Comparison of ENCODE assay signal across 9 mouse cellular contexts in the genomic region with DNA sequence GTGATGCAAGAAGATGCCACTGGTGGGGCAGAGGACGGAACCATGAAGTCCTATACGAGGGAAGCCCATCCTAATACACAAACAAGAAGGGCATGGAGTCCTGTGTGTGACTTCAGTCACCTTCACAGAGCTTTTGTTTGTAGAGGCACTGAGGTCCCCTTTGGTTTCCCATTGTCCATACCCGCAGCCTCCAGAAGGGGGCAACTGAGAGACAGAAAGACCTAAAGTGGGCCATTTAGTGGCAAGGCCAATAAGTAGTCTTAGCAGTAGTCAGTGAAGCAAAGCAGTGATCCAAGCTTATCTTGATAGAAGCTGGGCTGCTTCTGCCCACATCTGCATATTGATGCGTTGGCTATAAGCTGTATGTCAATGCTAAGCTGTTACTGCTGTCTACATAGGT.
DNase-seq lines count a peak whose midpoint lies in the region; ATAC-seq and TF ChIP-seq lines count a peak whose summit lies in the region.
"Had no signal": no experiment of that assay in that cellular context is flagged by ENCODE, and none has a peak within 500 bp of the region (broad histone marks: within the 10 kb centered on the region; RNA-seq: fewer than 3 reads in every experiment).

No protein-coding gene starts in this region.

- peak; percentile 75 to 81 for DNase-seq in cerebellum, postnatal 10 days
- DNase-seq in cerebellum, adult 9-10 months: no peak
- DNase-seq in liver: peak; percentile 16
- no peak for DNase-seq in urinary bladder, postnatal 4 days (ENCODE audit: low spot score in 2 of 2)

- no peak overlapping the region for H3K27ac ChIP-seq in liver, embryonic 12.5 days
- no peak overlapping the region for H3K27ac ChIP-seq in cortical plate, adult 2 months (ENCODE audit: insufficient read depth, low read length)
- H3K27ac ChIP-seq in midbrain, embryonic 16.5 days (ENCODE audit: low read length): no peak overlapping the region

- no peaks in the 10 kb centered on the region for H3K4me1 ChIP-seq in liver, embryonic 12.5 days
- no peaks in the 10 kb centered on the region for H3K4me1 ChIP-seq in cortical plate, adult 2 months (ENCODE audit: control insufficient read depth, insufficient read depth, low read length)
- H3K4me1 ChIP-seq in midbrain, embryonic 16.5 days (ENCODE audit: control insufficient read depth, insufficient read depth, low read length): peaks cover 22% of the 10 kb centered on the region

- no peak overlapping the region for H3K4me3 ChIP-seq in liver, embryonic 12.5 days
- H3K4me3 ChIP-seq in cortical plate, adult 2 months (ENCODE audit: insufficient read depth, low read length): no peak overlapping the region
- H3K4me3 ChIP-seq in midbrain, embryonic 16.5 days (ENCODE audit: low read depth, low read length): no peak overlapping the region

- no peaks in the 10 kb centered on the region for H3K36me3 ChIP-seq in liver, embryonic 12.5 days
- no peaks in the 10 kb centered on the region for H3K36me3 ChIP-seq in midbrain, embryonic 16.5 days (ENCODE audit: control insufficient read depth, insufficient read depth, low read length)
- H3K36me3 ChIP-seq: G1E had no signal

- no peaks in the 10 kb centered on the region for H3K9me3 ChIP-seq in liver, embryonic 12.5 days (replicated peaks)
- no peaks in the 10 kb centered on the region for H3K9me3 ChIP-seq in midbrain, embryonic 16.5 days (replicated peaks; ENCODE audit: control insufficient read depth, low read length, poor library complexity, severe bottlenecking)

- ATAC-seq in liver, embryonic 12.5 days: no peak
- peak; percentile 45 for ATAC-seq in megakaryocyte progenitor cell, adult 5-6 weeks (replicated peaks; ENCODE audit: poor library complexity)
- ATAC-seq in midbrain, embryonic 16.5 days: no peak

- peak; percentile 33; the same call in 1 of the 2 replicates for TF ChIP-seq CTCF in cortical plate, adult 2 months (IDR thresholded peaks at IDR 0.05; ENCODE audit: extremely low read depth, insufficient read depth, low read length)

- WGBS in liver, embryonic 12.5 days (ENCODE audit: insufficient replicate concordance): 49% methylated on average over 4 of the region's 4 CpGs
- 58% methylated on average over 4 of the region's 4 CpGs for WGBS in midbrain, embryonic 16.5 days

- no peaks in the 10 kb centered on the region for H3K27me3 ChIP-seq in liver, embryonic 12.5 days (replicated peaks)
- no peaks in the 10 kb centered on the region for H3K27me3 ChIP-seq in midbrain, embryonic 16.5 days (ENCODE audit: control insufficient read depth, insufficient read depth, low read depth, low read length)

- no peak for TF ChIP-seq POLR2A in cortical plate, adult 2 months (IDR thresholded peaks at IDR 0.05; ENCODE audit: extremely low read depth, insufficient read depth, low read length)

- no peak overlapping the region for H3K4me2 ChIP-seq in liver, embryonic 12.5 days
- H3K4me2 ChIP-seq in midbrain, embryonic 16.5 days (ENCODE audit: low read length): no peak overlapping the region

- H3K9ac ChIP-seq in liver, embryonic 12.5 days: no peak overlapping the region
- no peak overlapping the region for H3K9ac ChIP-seq in midbrain, embryonic 16.5 days (ENCODE audit: low read depth, low read length)

Comparison
In these comparisons a context has a peak if more than half of its experiments do, and no peak if none do; other contexts are left out.
1. DNase-seq: peak in cerebellum, postnatal 10 days (2 of 2) and liver (single experiment); none in cerebellum, adult 9-10 months (single experiment) and urinary bladder, postnatal 4 days (0 of 2).